Mouse (Mus musculus) brown adipose tissue, adult 24 weeks (tissue): ENCODE measurements around the gene Ap5m1. TPM values are rescaled to one million over a fixed set of nuclear protein-coding genes. Genes with fewer than 3 reads are reported as not detected.
"Not testable (repeated sequence)": the region's sequence is repeated elsewhere in the genome, so short reads cannot be mapped to it uniquely, and the experiment has no call there.

Source experiments
- H3K27ac ChIP-seq: fragments of 200-500 bp; replicated peaks from 2 replicates; pipeline ENCODE4 v1.5.1; 2012; ENCODE audit warnings: low read depth, mild to moderate bottlenecking, low read length
- H3K4me1 ChIP-seq: fragments of 200-500 bp; 2 replicates; pipeline ENCODE4 v1.6.1; 2012; ENCODE audit warnings: low read length, mixed read lengths; ENCODE audit not compliant: control insufficient read depth, insufficient read depth, insufficient read length
- H3K4me3 ChIP-seq: fragments of 200-500 bp; 2 replicates; pipeline ENCODE4 v1.5.1; 2012; ENCODE audit warnings: low read depth, mild to moderate bottlenecking, low read length, moderate library complexity; ENCODE audit not compliant: insufficient read depth
- polyA plus RNA-seq: library from polyadenylated mRNA; stranded (reverse); fragments of >200 nt; gene quantifications from 2 replicates; pipeline ENCODE4 v1.2.4, GENCODE M21; 2012; ENCODE audit not compliant: missing spikeins, insufficient read depth, insufficient read length

The Ap5m1 gene
- polyA plus RNA-seq, 1 experiment, result 23.4 TPM

- H3K4me1 ChIP-seq, result no peaks in the 10 kb centered on the region; the same call in 1 of the 2 replicates
- H3K4me3 ChIP-seq, result no peak overlapping the region
- no peak overlapping the region for H3K27ac ChIP-seq
Observed at GRCm38 (mm10) chr14:49088155-49089048, 22.5 kb downstream of the Ap5m1 start.

- H3K4me1 ChIP-seq, result no peaks in the 10 kb centered on the region; the same call in 1 of the 2 replicates
- no peak overlapping the region for H3K27ac ChIP-seq
- H3K4me3 ChIP-seq, result no peak overlapping the region
Observed at GRCm38 (mm10) chr14:49089461-49090058, 23.7 kb downstream of the Ap5m1 start.

GRCm38 (mm10) chr14:49090102-49090501 lies 24.2 kb downstream of the Ap5m1 start:
- H3K27ac ChIP-seq, result no peak overlapping the region
- no peak overlapping the region for H3K4me3 ChIP-seq
- no peaks in the 10 kb centered on the region; the same call in 1 of the 2 replicates for H3K4me1 ChIP-seq

GRCm38 (mm10) chr14:49091277-49091676 lies 25.4 kb downstream of the Ap5m1 start:
- Histone ChIP-seq H3K4me1 (no peaks in the 10 kb centered on the region; the same call in 1 of the 2 replicates), H3K4me3 (no peak overlapping the region), H3K27ac (no peak overlapping the region)

GRCm38 (mm10) chr14:49091755-49092154 lies 25.9 kb downstream of the Ap5m1 start:
- not testable (repeated sequence) for H3K4me3 ChIP-seq, H3K4me1 ChIP-seq, H3K27ac ChIP-seq

GRCm38 (mm10) chr14:49118381-49118780 lies 52.5 kb downstream of the Ap5m1 start:
- Histone ChIP-seq H3K4me3 (no peak overlapping the region), H3K4me1 (no peaks in the 10 kb centered on the region), H3K27ac (no peak overlapping the region)

GRCm38 (mm10) chr14:49121723-49122122 lies 55.8 kb downstream of the Ap5m1 start:
- Histone ChIP-seq H3K27ac (no peak overlapping the region), H3K4me3 (no peak overlapping the region), H3K4me1 (no peaks in the 10 kb centered on the region)

GRCm38 (mm10) chr14:49127162-49127779 lies 61.4 kb downstream of the Ap5m1 start:
- Histone ChIP-seq H3K4me1 (no peaks in the 10 kb centered on the region), H3K27ac (no peak overlapping the region), H3K4me3 (no peak overlapping the region)

GRCm38 (mm10) chr14:49128544-49129263 lies 62.8 kb downstream of the Ap5m1 start:
- Histone ChIP-seq H3K4me1 (no peaks in the 10 kb centered on the region), H3K27ac (no peak overlapping the region), H3K4me3 (no peak overlapping the region)

GRCm38 (mm10) chr14:49132391-49132790 lies 66.5 kb downstream of the Ap5m1 start:
- H3K4me3 ChIP-seq, result no peak overlapping the region
- no peaks in the 10 kb centered on the region for H3K4me1 ChIP-seq
- H3K27ac ChIP-seq, result no peak overlapping the region

- H3K27ac ChIP-seq, result no peak overlapping the region
- H3K4me1 ChIP-seq, result no peaks in the 10 kb centered on the region
- no peak overlapping the region for H3K4me3 ChIP-seq
Observed at GRCm38 (mm10) chr14:49138171-49138570, 72.3 kb downstream of the Ap5m1 start.

- Histone ChIP-seq H3K27ac (no peak overlapping the region), H3K4me3 (no peak overlapping the region)
Observed at GRCm38 (mm10) chr14:49140756-49141155, 74.9 kb downstream of the Ap5m1 start.

More at GRCm38 (mm10) chr14:49140756-49141155, 74.9 kb downstream of the Ap5m1 start:
- H3K4me1 ChIP-seq, result no peaks in the 10 kb centered on the region
